ENCODE assay signal across 9 mouse cellular contexts in genomic region chr2:92388081-92388517, GRCm38 (mm10). TPM values are rescaled to one million over a fixed set of nuclear protein-coding genes. Genes with fewer than 3 reads are reported as not detected.
DNase-seq lines count a peak whose midpoint lies in the region; ATAC-seq lines count a peak whose summit lies in the region.
"Had no signal": no experiment of that assay in that cellular context is flagged by ENCODE, and none has a peak within 500 bp of the region (broad histone marks: within the 10 kb centered on the region; RNA-seq: fewer than 3 reads in every experiment).

No protein-coding gene starts in this region.

- no peak for DNase-seq in heart, postnatal 10 days
- peak; percentile 36 for DNase-seq in right cerebral cortex, postnatal 4 days
- no peak for DNase-seq in right cerebral cortex, postnatal 25 days
- no peak for DNase-seq in limb, embryonic 11.5 days (ENCODE audit: low spot score)
- DNase-seq in thymus, postnatal 36 days: no peak
- no peak for DNase-seq in adrenal gland, postnatal 4 days (ENCODE audit: low spot score in 2 of 2)
- no peak for DNase-seq in embryo, embryonic 10.5 days (ENCODE audit: low spot score)

- H3K9ac ChIP-seq in heart, embryonic 12.5 days: peak overlapping the region; percentile 68; the same call in 1 of the 2 replicates
- no peak overlapping the region for H3K9ac ChIP-seq in limb, embryonic 11.5 days (ENCODE audit: low read length)

- H3K27me3 ChIP-seq in heart, embryonic 12.5 days (replicated peaks): peaks cover 49% of the 10 kb centered on the region
- H3K27me3 ChIP-seq in limb, embryonic 11.5 days (ENCODE audit: control insufficient read depth, insufficient read depth, low read length): no peaks in the 10 kb centered on the region; the same call in 1 of the 2 replicates

- intact Hi-C loops in heart, postnatal 10 days (cut with DNase I): no loop called here

- H3K36me3 ChIP-seq in heart, embryonic 12.5 days: peaks cover 16% of the 10 kb centered on the region
- H3K36me3 ChIP-seq in limb, embryonic 11.5 days (ENCODE audit: control insufficient read depth, insufficient read depth, low read length): peaks cover 5% of the 10 kb centered on the region; the same call in 1 of the 2 replicates

- peak overlapping the region; percentile 92 for H3K4me2 ChIP-seq in heart, embryonic 12.5 days
- H3K4me2 ChIP-seq in limb, embryonic 11.5 days (ENCODE audit: low read depth, severe bottlenecking): peak overlapping the region; percentile 88

- WGBS in heart, embryonic 12.5 days: 56% methylated on average over 3 of the region's 3 CpGs
- WGBS in limb, embryonic 11.5 days: 80% methylated on average over 3 of the region's 3 CpGs

- no peaks in the 10 kb centered on the region for H3K9me3 ChIP-seq in heart, embryonic 12.5 days (replicated peaks)
- H3K9me3 ChIP-seq in limb, embryonic 11.5 days (ENCODE audit: control insufficient read depth, low read length): no peaks in the 10 kb centered on the region

- no peak overlapping the region for H3K27ac ChIP-seq in heart, embryonic 12.5 days (ENCODE audit: poor library complexity, severe bottlenecking)
- H3K27ac ChIP-seq in limb, embryonic 11.5 days (replicated peaks; ENCODE audit: low read depth, low read length): no peak overlapping the region
- H3K27ac ChIP-seq: macrophage had no signal

- peak overlapping the region; percentile 62; the same call in 1 of the 2 replicates for H3K4me3 ChIP-seq in heart, embryonic 12.5 days
- peak overlapping the region; percentile 64 for H3K4me3 ChIP-seq in limb, embryonic 11.5 days (ENCODE audit: low read depth, low read length)

- peaks cover 25% of the 10 kb centered on the region for H3K4me1 ChIP-seq in heart, embryonic 12.5 days (replicated peaks)
- peaks cover 36% of the 10 kb centered on the region for H3K4me1 ChIP-seq in limb, embryonic 11.5 days (ENCODE audit: control insufficient read depth, insufficient read depth, low read length)

- ATAC-seq in heart, embryonic 12.5 days (ENCODE audit: insufficient number of reproducible peaks, low FRiP score): no peak
- ATAC-seq in limb, embryonic 11.5 days (ENCODE audit: insufficient number of reproducible peaks, low FRiP score, low TSS enrichment, low read depth): no peak

RNA-seq across cellular contexts. Expression of gene 1700029I15Rik, which starts 5.8 kb away (rescaled TPM):
- 1.2 and 1.7 TPM in 2 replicates for polyA plus RNA-seq in heart, embryonic 12.5 days (2016; fragmentation: Nextera tagmentation; extraction: Ambion mirVana)
- 1 to 10 TPM; 2.0 to 2.1 TPM for total RNA-seq in heart, postnatal 10 days (2021)
- 1.2 and 1.9 TPM in 2 replicates for polyA plus RNA-seq in limb, embryonic 11.5 days (2014; fragmentation: Nextera tagmentation; extraction: Ambion mirVana)
- 10 to 100 TPM; 13.8 to 13.9 TPM for total RNA-seq in adrenal gland, postnatal 4 days (2021)

RNA-seq across cellular contexts. Expression of gene Mapk8ip1, which starts 13.0 kb away (rescaled TPM):
- polyA plus RNA-seq in heart, embryonic 12.5 days (2016; fragmentation: Nextera tagmentation; extraction: Ambion mirVana): 6.8 and 7.9 TPM in 2 replicates
- 10 to 100 TPM in 1 of 2 experiments, 1 to 10 TPM in 1; 9.3 to 10.3 TPM for total RNA-seq in heart, postnatal 10 days (2021)
- 15.1 and 19.9 TPM in 2 replicates for polyA plus RNA-seq in limb, embryonic 11.5 days (2014; fragmentation: Nextera tagmentation; extraction: Ambion mirVana)
- 10 to 100 TPM; 48.9 to 52.3 TPM for total RNA-seq in adrenal gland, postnatal 4 days (2021)

RNA-seq across cellular contexts. Expression of gene Large2, which starts 13.4 kb away (rescaled TPM):
- 1.2 and 1.8 TPM in 2 replicates for polyA plus RNA-seq in heart, embryonic 12.5 days (2016; fragmentation: Nextera tagmentation; extraction: Ambion mirVana)
- total RNA-seq in heart, postnatal 10 days (2021): under 1 TPM; 0.10 to 0.99 TPM
- polyA plus RNA-seq in limb, embryonic 11.5 days (2014; fragmentation: Nextera tagmentation; extraction: Ambion mirVana): 11.8 and 13.2 TPM in 2 replicates
- 10 to 100 TPM in 1 of 2 experiments, 1 to 10 TPM in 1; 4.7 to 12.0 TPM for total RNA-seq in adrenal gland, postnatal 4 days (2021)
- polyA plus RNA-seq: macrophage had no signal

RNA-seq across cellular contexts. Expression of gene Pex16, which starts 13.6 kb away (rescaled TPM):
- polyA plus RNA-seq in heart, embryonic 12.5 days (2016; fragmentation: Nextera tagmentation; extraction: Ambion mirVana): 14.1 and 16.0 TPM in 2 replicates
- total RNA-seq in heart, postnatal 10 days (2021): 10 to 100 TPM; 23.0 to 29.8 TPM
- polyA plus RNA-seq in limb, embryonic 11.5 days (2014; fragmentation: Nextera tagmentation; extraction: Ambion mirVana): 14.2 and 15.1 TPM in 2 replicates
- total RNA-seq in adrenal gland, postnatal 4 days (2021): 100 to 1,000 TPM; 133 to 150 TPM

RNA-seq across cellular contexts. Expression of gene Cry2, which starts 45.7 kb away (rescaled TPM):
- 28.0 and 30.1 TPM in 2 replicates for polyA plus RNA-seq in heart, embryonic 12.5 days (2016; fragmentation: Nextera tagmentation; extraction: Ambion mirVana)
- total RNA-seq in heart, postnatal 10 days (2021): 10 to 100 TPM; 25.6 to 30.9 TPM
- 18.0 and 18.1 TPM in 2 replicates for polyA plus RNA-seq in limb, embryonic 11.5 days (2014; fragmentation: Nextera tagmentation; extraction: Ambion mirVana)
- 10 to 100 TPM; 58.6 to 65.8 TPM for total RNA-seq in adrenal gland, postnatal 4 days (2021)

Comparison
In these comparisons a context has a peak if more than half of its experiments do, and no peak if none do; other contexts are left out.
1. RNA of gene 1700029I15Rik, which starts 5.8 kb away (total RNA-seq): 13.8 to 13.9 TPM in adrenal gland, postnatal 4 days; 2.0 to 2.1 TPM in heart, postnatal 10 days; every median in the first group is over 4 times any median in the second.
2. RNA of gene Mapk8ip1, which starts 13.0 kb away (total RNA-seq): 48.9 to 52.3 TPM in adrenal gland, postnatal 4 days; 9.3 to 10.3 TPM in heart, postnatal 10 days; every median in the first group is over 4 times any median in the second.